Mouse (Mus musculus) forebrain, embryonic 13.5 days (tissue): ENCODE data around the gene Tmprss13. TPM values are rescaled to one million over a fixed set of nuclear protein-coding genes. Genes with fewer than 3 reads are reported as not detected.

Experiments
- ATAC-seq: fragments of 200-750 bp; cut with Nextera tagmentation; 2 replicates; pipeline ENCODE4 v1.8.0; 2017
- H3K27ac ChIP-seq: fragments of 300-500 bp; sonication (generic); 2 replicates; pipeline ENCODE4 v1.5.1; 2015; ENCODE audit warnings: inconsistent platforms, mild to moderate bottlenecking, moderate library complexity
- H3K27me3 ChIP-seq: fragments of 300-500 bp; sonication (generic); 2 replicates; pipeline ENCODE4 v1.6.1; 2015; ENCODE audit warnings: mild to moderate bottlenecking, inconsistent platforms
- H3K36me3 ChIP-seq: fragments of 300-500 bp; sonication (generic); 2 replicates; pipeline ENCODE4 v1.6.1; 2015; ENCODE audit warnings: mild to moderate bottlenecking, inconsistent platforms; ENCODE audit not compliant: poor library complexity, severe bottlenecking
- H3K4me1 ChIP-seq: fragments of 300-500 bp; sonication (generic); 2 replicates; pipeline ENCODE4 v1.6.1; 2015; ENCODE audit warnings: inconsistent platforms
- H3K4me2 ChIP-seq: fragments of 300-500 bp; sonication (generic); 2 replicates; pipeline ENCODE4 v1.6.1; 2015; ENCODE audit warnings: inconsistent platforms, mild to moderate bottlenecking, moderate library complexity
- H3K4me3 ChIP-seq: fragments of 300-500 bp; sonication (generic); 2 replicates; pipeline ENCODE4 v1.5.1; 2015; ENCODE audit warnings: mild to moderate bottlenecking, inconsistent platforms
- H3K9ac ChIP-seq: fragments of 300-500 bp; sonication (generic); 2 replicates; pipeline ENCODE4 v1.6.1; 2015; ENCODE audit warnings: mild to moderate bottlenecking, inconsistent platforms
- H3K9me3 ChIP-seq: fragments of 300-500 bp; sonication (generic); replicated peaks from 2 replicates; pipeline ENCODE4 v1.6.1; 2016; ENCODE audit warnings: inconsistent platforms
- WGBS: fragments of 180-500 bp; shearing (Covaris S2); methylation state at CpG from one replicate; pipeline ENCODE4 v1.1.7; 2015; 5-methylcytosine and 5-hydroxymethylcytosine counted together
- polyA plus RNA-seq: library from polyadenylated mRNA; unstranded; fragments of >200 nt; fragmentation: Nextera tagmentation; extraction: Ambion mirVana; gene quantifications from 2 replicates; pipeline ENCODE4 v1.2.1, GENCODE M21; 2015

Gene Tmprss13
- polyA plus RNA-seq, result not detected in 2 replicates

DNA sequence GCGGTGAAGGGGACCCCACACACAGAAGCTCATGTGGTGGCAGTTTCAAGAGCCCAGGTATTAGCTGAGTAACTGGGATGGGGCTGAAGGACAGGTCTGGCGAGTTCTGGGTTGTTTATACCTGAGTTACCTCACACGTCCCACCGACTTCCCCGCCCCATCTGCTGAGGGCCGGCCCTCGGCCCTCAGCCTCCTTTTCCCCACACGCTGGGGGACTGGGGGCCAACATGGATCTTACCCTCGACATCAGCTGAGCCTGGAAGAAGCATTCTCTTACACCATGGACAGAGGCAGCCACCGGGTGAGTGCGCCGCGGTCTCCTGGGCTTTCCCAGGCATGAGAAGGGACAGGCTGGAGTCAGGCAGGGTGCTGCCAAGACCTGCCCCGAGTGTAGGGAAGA, at the start of gene Tmprss13:
Gene Tmprss13 (plus strand): TSS at position 246 of the 400 bp plus-strand sequence.
- WGBS, result 37% methylated on average over 14 of the region's 14 CpGs
- no peak for ATAC-seq
- Histone ChIP-seq H3K27ac (no peak within 1 kb of the TSS), H3K4me1 (no peaks in the 10 kb centered on the region), H3K9me3 (no peaks in the 10 kb centered on the region), H3K36me3 (no peaks in the 10 kb centered on the region), H3K4me3 (no peak within 1 kb of the TSS), H3K4me2 (no peak within 1 kb of the TSS), H3K27me3 (no peaks in the 10 kb centered on the region), H3K9ac (no peak within 1 kb of the TSS)

- Histone ChIP-seq H3K27ac (no peak overlapping the region), H3K4me1 (peaks cover 10% of the 10 kb centered on the region; the same call in 1 of the 2 replicates), H3K4me3 (no peak overlapping the region), H3K36me3 (no peaks in the 10 kb centered on the region), H3K4me2 (no peak overlapping the region), H3K9me3 (no peaks in the 10 kb centered on the region), H3K9ac (no peak overlapping the region), H3K27me3 (peaks cover 40% of the 10 kb centered on the region)
- no peak for ATAC-seq
- 61% methylated on average over 5 of the region's 5 CpGs for WGBS
Observed at GRCm38 (mm10) chr9:45272213-45272612, 46.7 kb upstream of the Tmprss13 start.

- WGBS, result 87% methylated on average over 4 of the region's 4 CpGs
- H3K27me3 ChIP-seq, result peaks cover 22% of the 10 kb centered on the region; the same call in 1 of the 2 replicates
- no peak overlapping the region for H3K4me2 ChIP-seq
- H3K4me3 ChIP-seq, result no peak overlapping the region
- H3K4me1 ChIP-seq, result peaks cover 1% of the 10 kb centered on the region; the same call in 1 of the 2 replicates
- ATAC-seq, result no peak
- H3K27ac ChIP-seq, result no peak overlapping the region
- H3K9me3 ChIP-seq, result no peaks in the 10 kb centered on the region
- H3K36me3 ChIP-seq, result no peaks in the 10 kb centered on the region
- no peak overlapping the region for H3K9ac ChIP-seq
Observed at GRCm38 (mm10) chr9:45274218-45274617, 44.7 kb upstream of the Tmprss13 start.

DNA sequence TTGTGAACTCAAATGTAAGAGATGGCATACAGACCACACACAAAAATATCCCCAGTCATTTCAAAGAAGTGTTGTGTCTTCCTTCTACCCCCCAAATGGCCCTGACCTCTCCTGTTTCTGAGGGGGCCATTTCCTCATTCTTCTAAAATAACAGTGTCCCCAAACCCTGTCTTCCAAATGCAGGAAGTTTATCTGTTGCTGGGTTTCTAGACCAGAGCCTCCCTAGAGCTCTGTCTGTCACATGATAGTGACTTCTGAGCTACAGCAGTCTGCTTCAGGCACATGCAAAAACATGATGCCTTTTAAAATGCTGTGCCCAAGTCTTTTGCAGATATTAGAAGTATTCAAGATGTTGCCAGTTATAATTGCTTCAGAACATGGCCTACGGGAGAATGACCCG, 44.3 kb upstream of the Tmprss13 start:
- 90% methylated on average over 2 of the region's 2 CpGs for WGBS
- H3K9me3 ChIP-seq, result no peaks in the 10 kb centered on the region
- no peak for ATAC-seq
- no peak overlapping the region for H3K27ac ChIP-seq
- H3K9ac ChIP-seq, result no peak overlapping the region
- H3K4me2 ChIP-seq, result no peak overlapping the region
- peaks cover 18% of the 10 kb centered on the region; the same call in 1 of the 2 replicates for H3K27me3 ChIP-seq
- H3K36me3 ChIP-seq, result no peaks in the 10 kb centered on the region
- no peaks in the 10 kb centered on the region for H3K4me1 ChIP-seq
- no peak overlapping the region for H3K4me3 ChIP-seq

- Histone ChIP-seq H3K9ac (no peak overlapping the region), H3K27ac (no peak overlapping the region), H3K4me2 (no peak overlapping the region), H3K9me3 (no peaks in the 10 kb centered on the region), H3K36me3 (no peaks in the 10 kb centered on the region), H3K27me3 (no peaks in the 10 kb centered on the region), H3K4me3 (no peak overlapping the region), H3K4me1 (no peaks in the 10 kb centered on the region)
- ATAC-seq, result no peak
- WGBS, result 77% methylated on average over 3 of the region's 3 CpGs
Observed at GRCm38 (mm10) chr9:45280059-45280458, 38.8 kb upstream of the Tmprss13 start.

- H3K4me2 ChIP-seq, result no peak overlapping the region
- 83% methylated on average over 3 of the region's 3 CpGs for WGBS
- no peaks in the 10 kb centered on the region for H3K4me1 ChIP-seq
- H3K27me3 ChIP-seq, result no peaks in the 10 kb centered on the region
- no peaks in the 10 kb centered on the region for H3K36me3 ChIP-seq
- no peaks in the 10 kb centered on the region for H3K9me3 ChIP-seq
- no peak for ATAC-seq
- H3K4me3 ChIP-seq, result no peak overlapping the region
- H3K9ac ChIP-seq, result no peak overlapping the region
- H3K27ac ChIP-seq, result no peak overlapping the region
Observed at GRCm38 (mm10) chr9:45280891-45281290, 38.0 kb upstream of the Tmprss13 start.

GRCm38 (mm10) chr9:45282466-45282865, 36.4 kb upstream of the Tmprss13 start:
- no peak for ATAC-seq
- H3K9ac ChIP-seq, result no peak overlapping the region
- H3K4me1 ChIP-seq, result no peaks in the 10 kb centered on the region
- WGBS, result 92% methylated on average over 5 of the region's 5 CpGs
- no peaks in the 10 kb centered on the region for H3K36me3 ChIP-seq
- H3K9me3 ChIP-seq, result no peaks in the 10 kb centered on the region
- H3K27me3 ChIP-seq, result no peaks in the 10 kb centered on the region
- no peak overlapping the region for H3K4me3 ChIP-seq
- no peak overlapping the region for H3K4me2 ChIP-seq
- no peak overlapping the region for H3K27ac ChIP-seq

DNA sequence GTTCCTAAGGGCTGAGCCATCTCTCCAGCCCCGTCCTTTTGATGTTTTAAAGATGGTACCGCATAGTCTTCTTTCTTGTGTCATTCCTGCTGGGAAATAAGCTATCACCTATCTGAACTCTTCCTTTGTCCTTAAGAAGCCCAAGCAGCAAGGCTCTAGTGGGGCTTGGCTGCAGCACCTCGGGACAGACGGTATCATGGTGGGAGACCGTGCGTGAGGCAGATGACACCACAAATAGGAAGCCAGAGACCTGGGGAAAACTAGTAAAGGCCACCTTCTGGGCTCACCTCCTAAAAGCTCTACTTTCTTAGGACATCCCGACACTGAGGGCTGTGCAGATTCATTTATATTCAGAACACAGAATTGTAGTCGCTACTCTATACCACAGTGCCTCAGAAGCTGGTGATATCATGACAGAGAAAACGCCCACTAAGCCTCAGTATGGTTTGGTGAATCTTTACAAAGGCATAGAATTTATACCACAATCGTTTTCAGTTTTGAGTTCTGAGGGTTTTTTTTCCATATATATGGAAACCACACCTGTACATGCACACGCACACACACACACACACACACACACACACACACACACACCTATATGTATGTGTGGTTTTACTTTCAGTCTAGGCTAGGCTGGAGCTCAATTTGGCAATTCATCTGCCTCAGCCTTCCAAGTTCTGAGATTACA, 27.3 kb upstream of the Tmprss13 start:
- Histone ChIP-seq H3K9me3 (no peaks in the 10 kb centered on the region), H3K4me3 (no peak overlapping the region), H3K36me3 (no peaks in the 10 kb centered on the region), H3K27ac (no peak overlapping the region), H3K4me2 (no peak overlapping the region), H3K4me1 (no peaks in the 10 kb centered on the region), H3K9ac (no peak overlapping the region), H3K27me3 (no peaks in the 10 kb centered on the region)
- ATAC-seq, result no peak
- WGBS, result 87% methylated on average over 11 of the region's 11 CpGs

DNA sequence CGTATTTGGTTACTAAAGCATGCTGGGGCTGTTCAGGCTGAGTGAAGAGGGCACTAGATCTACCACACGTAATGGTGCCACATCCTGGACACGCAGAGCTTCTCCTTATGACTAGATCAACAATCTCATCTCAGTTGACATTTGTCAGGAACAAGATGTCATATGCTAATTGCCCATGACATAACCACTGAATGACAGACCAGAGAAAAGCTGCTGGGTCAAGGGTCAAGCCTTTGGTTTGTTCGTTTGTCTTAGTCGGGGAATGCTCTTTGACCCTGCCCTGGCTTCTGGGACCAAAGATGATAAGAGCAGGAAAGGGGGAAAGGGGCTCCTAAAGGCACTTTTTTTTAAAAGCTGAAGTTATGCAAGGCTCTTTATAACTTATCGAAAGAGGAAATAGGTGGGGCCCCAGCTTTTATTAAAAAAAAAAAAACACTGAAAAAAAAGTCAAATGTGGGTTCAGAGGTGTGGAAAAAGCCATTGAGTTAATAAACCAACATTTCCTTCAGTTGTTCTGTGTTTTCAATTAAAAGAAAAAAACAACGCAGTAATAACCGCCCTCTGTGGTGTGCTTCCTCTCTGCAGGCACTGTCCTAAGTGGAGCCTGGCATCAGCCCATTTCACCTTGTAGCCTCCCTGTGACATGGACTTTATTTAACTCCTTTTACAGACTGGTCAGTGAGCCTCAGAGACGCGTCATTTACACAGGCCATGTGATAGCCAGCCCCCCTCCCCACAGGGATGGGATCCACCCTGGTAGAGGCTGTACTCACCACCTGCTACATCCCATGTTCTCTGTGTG, 24.5 kb upstream of the Tmprss13 start:
- H3K36me3 ChIP-seq, result no peaks in the 10 kb centered on the region
- 67% methylated on average over 10 of the region's 10 CpGs for WGBS
- H3K4me3 ChIP-seq, result no peak overlapping the region
- H3K27ac ChIP-seq, result no peak overlapping the region
- H3K4me2 ChIP-seq, result no peak overlapping the region
- no peaks in the 10 kb centered on the region for H3K9me3 ChIP-seq
- no peak overlapping the region for H3K9ac ChIP-seq
- 0 out of 2 replicates have a peak, but pooled peaks cover 2% of the 10 kb centered on the region for H3K27me3 ChIP-seq
- H3K4me1 ChIP-seq, result no peaks in the 10 kb centered on the region
- no peak for ATAC-seq

DNA sequence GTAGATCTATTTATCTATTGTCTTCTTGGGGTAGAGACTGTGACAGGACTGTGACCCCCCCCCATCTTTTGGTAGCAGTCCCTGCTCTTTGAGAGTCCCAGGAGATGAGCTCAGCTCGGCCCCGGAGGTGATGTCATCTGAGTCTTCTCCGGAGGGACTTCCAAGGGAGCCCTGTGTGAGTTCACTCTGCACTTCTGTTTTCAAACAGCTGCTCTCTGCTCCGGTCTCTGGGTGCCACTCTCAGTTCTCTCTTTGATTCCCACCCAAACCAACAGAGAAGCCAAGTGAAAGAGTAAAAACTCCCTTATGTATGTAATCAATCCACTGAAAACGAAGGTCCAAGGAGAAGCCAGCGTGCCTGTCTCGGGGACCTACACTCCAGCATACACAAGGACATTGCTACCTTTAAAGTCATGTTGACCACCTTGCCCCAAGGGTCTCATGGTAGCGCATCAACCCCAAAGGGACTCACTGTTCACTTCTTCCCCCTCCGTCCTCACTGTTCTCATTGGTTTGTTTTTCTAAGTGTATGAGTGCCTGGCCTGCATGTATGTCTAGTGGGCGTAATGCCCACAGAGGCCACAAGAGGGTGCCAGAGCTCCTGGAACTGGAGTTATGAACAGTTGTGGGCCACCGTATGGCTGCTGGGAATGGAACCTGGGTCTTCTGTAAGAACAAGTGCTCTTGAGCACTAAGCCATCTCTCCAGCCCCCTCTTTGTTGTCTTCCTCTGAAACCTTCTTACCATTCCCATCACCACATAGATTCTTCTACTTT, 19.5 kb upstream of the Tmprss13 start:
- ATAC-seq, result no peak
- H3K27ac ChIP-seq, result no peak overlapping the region
- peaks cover 5% of the 10 kb centered on the region; the same call in 1 of the 2 replicates for H3K4me1 ChIP-seq
- H3K4me2 ChIP-seq, result no peak overlapping the region
- WGBS, result 78% methylated on average over 11 of the region's 11 CpGs
- no peaks in the 10 kb centered on the region for H3K9me3 ChIP-seq
- no peak overlapping the region for H3K9ac ChIP-seq
- no peak overlapping the region for H3K4me3 ChIP-seq
- 0 out of 2 replicates have a peak, but pooled peaks cover 2% of the 10 kb centered on the region for H3K27me3 ChIP-seq
- H3K36me3 ChIP-seq, result no peaks in the 10 kb centered on the region

GRCm38 (mm10) chr9:45300422-45301104, 18.3 kb upstream of the Tmprss13 start:
- ATAC-seq, result peak; percentile 95
- 17% methylated on average over 20 of the region's 20 CpGs for WGBS

More at GRCm38 (mm10) chr9:45300422-45301104, 18.3 kb upstream of the Tmprss13 start:
- Histone ChIP-seq H3K4me3 (peak overlapping the region; percentile 23), H3K4me2 (peak overlapping the region; percentile 59), H3K36me3 (no peaks in the 10 kb centered on the region), H3K9me3 (no peaks in the 10 kb centered on the region), H3K27me3 (0 out of 2 replicates have a peak, but pooled peaks cover 2% of the 10 kb centered on the region), H3K4me1 (peaks cover 5% of the 10 kb centered on the region; the same call in 1 of the 2 replicates), H3K27ac (0 out of 2 replicates have a peak overlapping the region, but pooled peaks have one; percentile 6), H3K9ac (peak overlapping the region; percentile 34; the same call in 1 of the 2 replicates)
